Mouse (Mus musculus): ENCODE results near the gene Olfr92.
A peak's percentile ranks its signal among the peaks of the same experiment; 100 is the strongest.
"Not testable (repeated sequence)": the region's sequence is repeated elsewhere in the genome, so short reads cannot be mapped to it uniquely, and the experiment has no call there.

Gene Olfr92

DNA sequence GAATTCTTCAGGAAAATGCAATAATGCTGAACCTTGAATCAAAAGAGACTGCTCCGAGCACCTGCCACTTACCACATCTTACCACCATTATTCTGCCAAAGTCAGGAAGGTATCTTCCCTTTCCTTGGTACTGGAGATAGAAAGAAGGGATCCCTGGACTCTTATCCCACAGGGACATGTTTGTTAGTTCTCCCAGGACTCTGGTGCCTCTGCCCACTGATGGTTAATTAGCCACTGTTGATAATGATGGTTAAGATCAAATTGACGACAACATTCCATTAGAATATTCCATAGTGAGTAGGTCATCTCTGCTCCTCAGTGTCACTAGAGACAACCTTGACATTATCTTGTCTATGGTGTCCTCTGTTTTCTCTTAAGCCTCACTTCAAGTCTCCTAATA lies at the start of gene Olfr92:
Olfr92 (minus strand) TSS at position 101 of the 400 bp plus-strand sequence.
- no peak for DNase-seq

DNA sequence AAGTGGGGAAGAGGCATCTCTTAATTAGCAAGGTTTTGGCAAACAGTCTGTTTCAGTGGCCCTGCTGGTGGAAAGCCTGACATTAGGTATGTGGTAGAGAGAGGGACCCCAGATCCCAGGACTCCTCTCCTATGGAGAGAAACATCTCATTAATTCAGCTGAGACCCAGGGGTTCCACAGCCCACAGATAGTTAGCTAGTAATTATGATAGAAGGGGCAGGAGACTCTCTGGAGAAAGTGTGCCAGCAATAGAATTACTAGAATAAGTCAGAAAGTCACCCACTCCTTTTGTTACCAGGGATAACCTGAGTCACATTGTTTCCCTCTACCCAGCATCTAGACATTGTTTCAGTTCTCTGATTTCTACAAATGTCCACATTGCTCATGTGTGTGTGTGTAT lies 41.5 kb upstream of the Olfr92 start, which contains the start of gene Olfr93:
Olfr93 (minus strand) TSS at position 101 of the 400 bp plus-strand sequence.
- DNase-seq: no peak

DNA sequence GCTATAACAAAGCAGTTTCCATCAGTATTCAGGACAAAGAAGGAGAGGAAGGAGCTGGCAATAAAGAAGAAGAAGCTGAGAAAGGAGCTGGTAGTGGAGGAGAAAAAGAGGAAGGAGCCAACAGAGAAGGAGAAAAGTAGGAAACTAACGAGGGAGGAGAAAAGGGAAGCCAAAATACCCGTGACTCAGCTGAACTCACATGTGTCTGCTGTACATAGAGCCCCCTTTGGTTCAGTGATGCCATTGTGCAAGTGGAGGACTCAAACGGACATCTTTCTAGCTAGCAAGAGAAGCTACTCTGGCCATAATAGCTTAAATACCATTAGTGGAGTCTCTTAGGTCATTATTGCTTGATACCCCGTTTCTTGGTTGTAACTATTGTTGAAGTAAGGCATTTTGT lies 11.5 kb upstream of the Olfr92 start:
- not testable (repeated sequence) for DNase-seq

DNA sequence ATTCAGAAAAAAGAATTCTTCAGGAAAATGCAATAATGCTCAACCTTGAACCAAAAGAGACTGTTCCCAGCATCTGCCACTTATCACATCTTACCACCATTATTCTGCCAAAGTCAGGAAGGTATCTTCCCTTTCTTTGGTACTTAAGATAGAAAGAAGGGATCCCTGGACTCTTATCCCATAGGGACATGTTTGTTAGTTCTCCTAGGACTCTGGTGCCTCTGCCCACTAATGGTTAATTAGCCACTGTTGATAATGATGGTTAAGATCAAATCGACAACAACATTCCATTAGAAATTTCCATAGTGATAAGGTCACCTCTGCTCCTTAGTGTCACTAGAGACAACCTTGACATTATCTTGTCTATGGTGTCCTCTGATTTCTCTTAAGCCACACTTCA lies 21.7 kb downstream of the Olfr92 start, which contains the start of gene Olfr91:
Olfr91 (minus strand) TSS at position 101 of the 400 bp plus-strand sequence.
- no peak for DNase-seq

DNA sequence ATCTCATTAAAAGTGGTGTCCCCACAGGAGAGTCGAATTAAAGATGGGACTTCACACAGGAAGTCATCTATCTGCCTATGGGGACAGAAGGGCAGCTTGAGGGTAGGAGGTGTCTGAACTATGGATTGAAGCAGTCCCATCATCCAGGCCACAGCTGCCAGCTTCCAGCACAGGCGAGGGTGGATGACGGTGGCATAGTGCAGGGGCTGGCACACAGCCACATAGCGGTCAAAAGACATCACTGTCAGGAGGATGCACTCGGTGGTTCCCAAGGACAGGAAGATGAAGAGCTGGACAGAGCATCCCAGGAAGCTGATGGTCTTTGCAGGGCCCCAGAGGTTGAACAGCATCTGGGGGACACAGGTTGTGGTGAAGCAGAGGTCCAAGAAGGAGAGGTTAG lies 26.6 kb downstream of the Olfr92 start:
- peak; percentile 67 for DNase-seq

DNA sequence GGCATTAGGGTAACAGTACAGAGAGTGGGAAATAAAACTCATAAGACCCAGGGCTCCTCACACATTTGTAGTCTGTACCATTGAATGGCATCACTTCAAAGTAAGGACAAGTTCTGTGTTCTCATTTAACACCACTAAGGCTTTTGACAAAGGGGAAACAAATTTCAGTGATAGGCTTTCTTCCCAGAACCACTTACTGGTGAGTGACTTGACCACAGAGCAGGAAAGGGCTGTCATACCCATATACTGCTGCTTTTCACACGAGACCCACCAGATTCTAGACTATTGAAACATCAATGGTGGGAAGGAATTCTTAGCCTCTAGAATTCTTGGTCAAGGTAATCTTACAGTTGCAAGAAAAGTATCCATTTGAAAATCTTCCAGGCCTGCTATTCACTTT lies 27.7 kb downstream of the Olfr92 start:
- no peak for DNase-seq

DNA sequence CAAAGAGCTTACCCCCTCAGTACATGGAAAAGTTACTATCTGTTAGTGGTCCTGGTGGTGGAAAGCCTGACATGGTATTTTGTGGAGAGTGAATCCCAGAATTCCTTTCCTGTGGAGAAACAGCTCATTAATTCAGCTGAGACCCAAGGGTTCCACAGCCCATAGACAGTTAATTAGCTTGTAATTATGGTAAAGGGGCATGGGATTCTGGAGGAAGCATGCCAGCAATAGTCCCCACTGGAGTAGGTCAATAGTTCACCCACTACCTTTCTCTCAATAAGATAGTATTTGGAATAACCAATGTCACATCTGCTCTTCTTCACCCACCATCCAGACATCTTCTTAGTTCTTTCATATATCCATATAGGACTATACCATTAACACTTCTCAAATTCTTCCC lies 31.5 kb downstream of the Olfr92 start, which contains the start of gene Olfr90:
Olfr90 (minus strand) TSS at position 101 of the 400 bp plus-strand sequence.
- no peak for DNase-seq

DNA sequence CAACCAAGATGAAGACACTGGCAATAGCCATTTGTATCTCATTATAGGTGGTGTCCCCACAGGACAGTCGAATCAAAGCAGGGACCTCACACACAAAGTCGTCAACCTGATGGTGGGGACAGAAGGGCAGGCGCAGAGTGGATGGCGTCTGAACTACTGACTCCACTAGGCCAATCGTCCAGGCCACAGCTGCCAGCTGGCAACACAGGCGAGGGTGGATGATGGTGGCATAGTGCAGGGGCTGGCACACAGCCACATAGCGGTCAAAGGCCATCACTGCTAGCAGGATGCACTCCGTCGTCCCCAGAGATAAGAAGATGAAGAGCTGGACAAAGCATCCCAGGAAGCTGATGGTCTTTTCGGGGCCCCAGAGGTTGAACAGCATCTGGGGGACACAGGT lies 34.3 kb downstream of the Olfr92 start:
- no peak for DNase-seq

DNA sequence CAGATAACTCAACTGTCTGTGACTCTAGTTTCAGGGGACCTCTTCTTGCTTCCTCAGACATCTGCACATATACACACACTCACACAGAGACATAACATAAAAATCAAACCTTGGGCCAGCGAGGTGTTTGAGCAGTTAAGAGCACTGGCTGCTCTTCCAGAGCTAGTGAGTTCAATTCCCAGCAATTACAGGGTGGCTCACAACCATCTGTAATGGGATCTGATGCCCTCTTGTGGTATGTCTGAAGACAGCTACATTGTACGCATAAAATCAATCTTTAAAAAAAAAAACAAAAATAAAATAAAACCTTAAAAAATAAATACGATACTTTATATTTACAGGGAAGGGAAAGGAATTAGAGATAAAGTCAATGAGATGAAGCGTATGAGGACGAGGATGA lies 35.3 kb downstream of the Olfr92 start:
- no peak for DNase-seq

DNA sequence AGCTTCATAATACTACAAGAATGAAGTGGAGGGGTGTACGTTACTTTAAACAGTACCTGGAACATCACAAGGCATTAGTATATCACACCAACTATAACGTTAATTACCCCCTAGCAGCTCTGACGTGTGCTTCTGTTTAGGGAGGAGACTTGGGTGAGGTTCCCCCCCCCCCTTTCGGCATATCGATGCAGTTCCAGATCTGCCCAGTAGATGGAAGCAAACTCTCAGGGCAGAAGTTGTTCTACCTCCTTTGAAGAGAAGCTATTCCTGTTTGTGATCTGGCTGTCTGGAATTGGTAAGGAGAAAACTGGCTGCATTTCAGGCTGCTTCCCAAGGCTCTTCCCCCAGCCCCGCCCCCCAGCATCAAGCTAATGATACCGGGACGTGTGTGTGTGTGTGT lies 36.6 kb downstream of the Olfr92 start:
- peak; percentile 88 for DNase-seq

DNA sequence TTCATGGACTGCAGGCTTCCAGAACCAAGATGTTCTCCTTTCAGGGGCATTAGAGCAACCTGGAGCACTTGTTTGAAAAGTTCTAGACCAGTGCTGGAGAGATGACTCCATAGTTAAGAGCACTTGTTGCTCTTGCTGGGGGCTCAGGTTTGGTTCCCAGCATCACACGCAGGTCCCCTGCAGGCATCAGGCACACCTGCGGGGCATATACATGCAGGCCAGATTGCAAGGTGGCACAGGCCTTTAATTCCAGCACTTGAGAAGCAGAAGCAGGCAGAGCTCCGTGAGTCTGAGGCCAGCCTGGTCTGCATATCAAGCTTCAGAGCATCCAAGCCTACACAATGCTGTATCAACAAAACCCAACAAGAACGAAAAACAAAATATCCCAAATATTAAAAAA lies 38.2 kb downstream of the Olfr92 start:
- no peak for DNase-seq

DNA sequence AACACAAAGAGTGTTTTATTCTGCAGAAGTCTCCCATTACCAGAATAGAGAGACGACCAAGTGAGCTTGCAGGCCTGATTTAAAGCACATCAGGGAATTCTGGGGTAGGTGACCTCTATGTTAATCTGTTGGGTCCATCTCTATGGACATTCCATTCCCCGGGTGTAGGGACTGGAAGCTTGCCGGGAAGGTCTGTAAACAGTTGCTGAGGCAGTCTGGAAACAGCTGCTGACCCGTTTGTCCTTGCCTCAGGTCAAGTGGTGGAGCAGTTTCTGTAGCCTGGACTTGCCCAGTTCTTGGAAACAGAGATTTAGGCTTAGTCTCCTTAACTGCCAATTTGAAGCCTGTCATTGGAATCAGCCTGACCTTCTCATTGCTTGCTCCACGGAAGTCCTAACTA lies 39.8 kb downstream of the Olfr92 start:
- DNase-seq: no peak

DNA sequence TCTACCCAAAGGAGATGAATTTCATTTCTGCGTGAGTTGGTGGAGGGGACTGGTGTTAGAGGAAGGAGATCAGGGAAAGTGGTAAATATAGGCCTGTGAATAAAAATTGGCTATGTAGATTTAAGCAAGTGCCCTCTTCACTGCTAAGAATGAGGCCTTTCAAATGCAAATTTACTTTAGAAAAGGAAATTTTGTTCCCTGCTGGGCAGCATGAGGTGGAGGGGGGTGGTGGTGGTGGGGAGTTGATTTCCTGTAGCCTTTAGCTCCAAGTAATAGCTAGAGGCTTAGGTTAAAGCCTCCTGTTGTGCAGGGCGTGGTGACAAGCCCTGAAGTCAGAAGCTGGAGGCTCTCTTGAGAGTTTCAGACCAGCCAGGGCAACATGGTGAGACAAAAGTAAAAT lies 40.9 kb downstream of the Olfr92 start:
- no peak for DNase-seq

DNA sequence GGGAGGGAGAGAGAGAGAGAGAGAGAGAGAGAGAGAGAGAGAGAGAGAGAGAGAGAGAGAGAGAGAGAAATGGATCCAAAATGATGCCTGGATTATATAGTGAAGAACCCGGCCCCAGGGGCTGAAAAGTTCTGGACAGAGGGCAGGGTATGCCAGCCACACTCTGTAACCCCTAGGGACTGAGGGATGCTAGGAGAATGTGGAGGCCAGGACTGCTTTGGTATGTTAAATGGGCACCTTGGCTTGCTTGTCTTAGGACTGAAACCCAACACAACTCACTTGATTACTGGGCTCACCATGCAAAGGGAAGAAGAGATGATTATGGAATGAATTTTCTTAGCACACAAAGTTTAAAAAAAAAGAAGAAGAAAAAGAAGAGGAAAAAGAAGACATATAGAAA lies 41.7 kb downstream of the Olfr92 start:
- no peak for DNase-seq

DNA sequence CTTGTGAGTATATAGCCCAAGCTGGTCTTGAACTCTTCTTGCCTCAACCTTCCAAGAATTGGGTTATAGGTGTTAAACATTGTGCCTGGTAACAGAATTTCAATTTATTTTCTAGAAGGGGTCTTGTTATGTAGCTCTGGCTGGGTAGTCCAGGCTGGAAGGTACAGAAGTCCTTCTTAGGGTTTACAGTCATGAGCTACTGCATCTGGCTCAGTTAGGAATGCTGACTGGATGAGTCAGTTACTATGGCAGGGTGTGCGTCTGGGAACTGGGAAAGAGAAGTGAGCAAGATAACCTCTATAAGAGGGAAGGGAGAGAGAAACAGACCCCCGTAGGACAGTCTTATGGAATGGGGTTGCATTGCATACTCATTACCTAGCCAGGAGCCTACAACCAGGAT lies 44.1 kb downstream of the Olfr92 start:
- DNase-seq: no peak

DNA sequence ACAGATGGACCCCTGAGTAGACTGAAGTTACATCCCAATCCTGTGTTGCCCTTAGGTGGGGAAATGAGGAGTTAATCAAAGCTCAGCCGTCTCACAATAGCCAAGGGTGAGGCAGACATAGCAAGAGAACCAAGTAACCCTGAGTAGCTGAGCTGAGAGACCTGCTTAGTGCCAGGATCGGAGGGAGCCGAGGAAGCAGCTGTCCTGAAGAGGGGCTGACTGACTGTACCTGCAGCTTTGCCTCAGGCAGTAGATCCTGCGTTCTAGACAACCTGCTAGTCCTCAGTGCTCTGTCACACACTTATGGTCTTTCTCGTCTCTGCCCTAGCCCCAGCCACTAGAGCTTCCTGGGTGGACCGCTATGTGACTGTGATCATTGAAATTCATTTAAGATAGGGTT lies 44.7 kb downstream of the Olfr92 start:
- no peak for DNase-seq

DNA sequence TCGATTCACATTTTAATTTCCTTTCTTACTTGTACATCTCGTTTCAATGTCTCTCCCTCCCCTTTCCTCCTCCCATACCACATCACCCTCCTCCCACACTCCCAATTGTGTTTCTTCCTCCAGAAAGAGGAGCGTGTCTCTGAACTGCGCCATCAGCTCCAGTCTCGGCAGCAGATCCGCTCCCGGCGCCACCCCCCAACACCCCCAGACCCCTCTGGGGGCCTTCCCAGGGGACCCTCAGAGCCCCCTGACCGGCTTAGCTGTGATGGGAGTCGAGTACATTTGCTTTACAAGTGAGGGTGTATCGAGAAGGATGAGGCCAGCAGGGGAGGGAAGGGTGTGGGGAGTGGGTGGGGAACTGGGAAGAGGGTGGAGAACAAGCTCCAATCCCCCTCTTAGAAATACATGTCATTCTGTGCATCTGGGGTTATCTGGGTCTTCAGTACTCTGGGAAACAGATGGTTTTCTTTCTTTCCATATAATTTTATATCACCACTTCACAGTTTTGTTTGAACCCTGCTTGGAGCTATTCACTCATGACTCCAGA lies 47.1 kb downstream of the Olfr92 start:
- DNase-seq: no peak

DNA sequence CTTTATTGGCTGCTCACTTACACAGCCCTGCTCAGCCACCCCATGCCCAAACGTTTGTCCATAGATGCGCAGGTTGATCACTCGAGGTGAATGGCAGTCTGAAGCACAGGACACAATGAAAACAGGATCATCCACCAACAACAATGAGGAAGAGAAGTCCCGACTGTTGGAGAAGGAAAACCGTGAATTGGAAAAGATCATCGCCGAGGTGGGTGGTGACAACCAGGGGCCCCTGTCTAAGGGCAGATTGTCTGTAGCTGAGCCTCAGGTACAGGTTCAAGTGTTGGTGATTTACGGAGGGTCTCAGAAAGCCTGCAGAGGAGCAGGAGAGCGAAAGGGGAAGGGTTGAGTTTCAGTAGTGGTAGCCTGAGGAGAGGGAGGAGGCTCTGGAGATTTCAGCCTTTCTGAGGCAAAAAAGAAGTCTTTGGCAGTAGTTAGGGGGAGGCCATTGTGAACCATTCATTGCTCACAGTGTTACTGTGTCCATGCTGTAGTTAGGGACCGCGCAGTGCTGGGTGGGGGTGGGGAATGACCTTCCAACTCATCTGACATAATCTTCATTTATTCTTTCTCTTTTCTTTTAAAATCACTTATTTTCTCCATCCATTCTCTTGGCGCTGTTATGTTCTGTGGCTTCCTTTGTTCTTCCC lies 47.7 kb downstream of the Olfr92 start:
- no peak for DNase-seq

DNA sequence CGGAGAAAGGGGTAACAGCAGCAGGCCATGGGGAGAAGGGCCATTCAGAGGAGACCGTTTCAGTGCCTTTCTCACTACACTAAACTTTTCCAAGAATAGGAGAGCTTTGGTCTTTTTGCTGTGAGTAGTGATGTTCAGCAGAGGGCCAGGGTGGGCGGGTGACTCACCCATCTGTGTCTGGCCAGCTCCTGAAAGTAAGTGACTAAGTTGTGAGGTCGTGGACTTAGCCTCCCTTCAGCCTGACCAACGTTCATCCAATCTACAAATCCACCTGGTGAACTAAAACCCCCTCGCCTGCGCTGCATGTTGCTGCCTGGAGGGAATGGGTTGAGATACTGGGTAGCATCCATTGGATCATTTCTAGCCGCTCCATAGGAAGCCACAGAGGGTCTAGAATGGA lies 49.8 kb downstream of the Olfr92 start:
- no peak for DNase-seq

DNA sequence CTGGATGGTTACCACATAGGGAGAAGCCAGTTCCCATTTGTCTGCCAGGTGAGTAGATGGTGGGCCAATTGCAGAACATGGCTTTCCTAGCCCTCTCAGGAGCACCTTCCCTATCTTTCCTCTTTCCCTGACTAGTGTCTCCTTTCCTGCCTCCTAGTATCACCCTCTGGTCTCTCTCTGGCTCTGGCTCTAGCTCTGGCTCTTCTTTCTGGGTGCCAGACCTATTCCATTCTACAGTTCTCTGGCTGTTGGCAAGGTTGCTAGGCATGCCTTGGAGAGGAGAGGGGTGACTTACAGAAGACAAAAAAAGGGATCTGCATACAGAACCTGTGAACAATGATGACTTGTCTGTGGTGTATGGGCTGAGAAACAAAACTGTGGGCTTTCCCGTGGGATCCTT lies 52.0 kb downstream of the Olfr92 start:
- DNase-seq: no peak

DNA sequence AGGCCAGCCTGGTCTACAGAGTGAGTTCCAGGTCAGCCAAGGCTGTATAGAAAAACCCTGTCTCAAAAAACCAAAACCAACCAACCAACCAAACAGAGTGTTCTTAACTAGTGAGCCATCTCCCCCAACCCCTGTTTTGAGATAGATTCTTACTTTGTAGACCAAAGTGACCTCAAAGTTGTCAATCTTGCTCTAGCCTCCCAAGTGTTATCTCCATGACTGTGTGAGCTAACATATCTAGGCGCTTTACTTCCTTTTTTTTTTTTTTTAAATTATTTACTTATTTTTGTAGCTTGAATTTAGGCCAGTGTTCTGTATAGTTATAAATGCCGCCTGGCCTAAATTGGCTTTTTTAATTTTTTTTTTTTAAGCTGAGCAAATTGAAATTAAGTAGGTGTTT lies 53.9 kb downstream of the Olfr92 start:
- no peak for DNase-seq

DNA sequence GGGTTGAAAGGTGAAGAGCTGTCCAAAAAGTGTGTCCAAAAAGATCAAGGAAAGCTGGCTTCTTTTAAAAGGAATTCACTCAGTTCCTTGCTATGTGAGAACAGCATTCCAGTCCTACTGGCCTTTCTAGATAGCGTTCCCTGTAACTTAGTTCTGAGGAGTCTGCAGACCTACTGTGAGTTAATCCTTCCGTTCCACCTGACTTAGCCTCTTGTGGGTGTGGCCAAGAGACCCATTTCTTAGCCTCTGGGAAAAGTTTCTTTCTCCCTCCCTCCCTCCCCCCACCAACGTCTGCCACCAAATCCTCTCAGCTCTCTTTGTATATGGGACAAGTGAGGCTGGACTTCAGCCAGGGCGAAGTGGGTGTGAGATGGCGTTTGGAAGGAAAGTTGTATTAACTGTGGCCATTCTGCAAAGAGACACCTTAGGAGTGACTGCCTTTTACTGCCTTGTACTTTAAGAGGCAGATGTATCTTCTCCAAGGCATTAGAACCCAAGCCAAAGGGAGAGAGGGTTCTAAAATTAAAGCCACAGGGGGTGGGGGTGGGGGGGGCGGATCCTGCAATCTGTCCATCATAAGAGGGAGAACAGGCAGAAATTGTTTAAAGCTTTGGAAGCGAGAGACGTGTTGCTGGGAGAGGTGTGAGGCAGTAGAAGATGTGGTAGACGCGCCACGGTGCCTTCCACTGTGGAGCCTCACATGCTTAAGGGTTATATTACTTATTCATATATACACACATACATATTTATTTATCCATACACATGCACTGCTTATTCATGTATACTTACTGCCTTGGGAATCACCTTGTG lies 56.0 kb downstream of the Olfr92 start:
- no peak for DNase-seq

DNA sequence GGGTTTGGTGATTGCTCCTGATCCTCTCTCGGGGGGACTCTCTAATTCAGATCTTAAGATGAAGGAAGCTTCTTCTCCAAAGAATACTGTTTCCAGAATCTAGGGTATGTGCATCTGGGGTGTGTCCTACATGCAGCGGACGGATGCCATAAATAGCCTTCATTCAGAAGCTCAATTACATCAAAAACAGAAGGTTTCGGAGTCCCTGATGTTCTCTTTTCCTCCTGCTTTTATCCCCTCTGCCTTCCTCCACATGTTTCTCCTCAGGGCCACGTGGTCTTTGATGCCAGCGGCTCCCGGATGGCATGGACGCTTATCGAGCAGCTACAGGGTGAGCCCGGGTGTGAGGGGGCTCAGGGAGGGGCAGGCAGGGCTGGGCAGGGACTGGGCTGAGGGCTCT lies 56.8 kb downstream of the Olfr92 start:
- DNase-seq: no peak

DNA sequence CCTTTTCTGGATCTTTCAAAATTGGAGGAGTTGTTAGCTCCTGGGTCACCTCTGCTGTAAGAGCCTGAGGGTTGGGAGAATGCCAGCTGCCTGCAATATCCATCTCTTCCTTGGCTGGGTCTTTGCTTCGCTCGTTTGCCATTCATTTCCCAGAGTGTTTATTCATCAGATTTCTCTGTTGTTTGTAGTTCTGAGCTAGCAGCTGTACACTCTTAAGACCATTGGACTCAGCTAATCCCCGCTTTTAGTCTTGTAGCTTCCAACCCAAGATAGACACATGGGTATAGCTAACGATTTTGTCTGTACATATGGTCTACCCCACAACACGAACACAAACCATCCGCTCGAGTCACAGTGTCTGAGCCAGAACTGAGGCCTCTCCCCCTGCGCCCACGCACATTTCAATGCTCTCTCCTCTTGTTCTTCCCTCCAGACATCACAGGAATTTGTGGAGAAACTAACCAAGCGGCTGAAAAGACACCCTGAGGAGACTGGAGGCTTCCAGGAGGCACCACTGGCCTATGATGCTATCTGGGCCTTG lies 57.7 kb downstream of the Olfr92 start:
- DNase-seq: no peak

All from retina, postnatal 1 day (tissue).